Mouse (Mus musculus) MEL (cell line): Measurements from ENCODE around the gene Tbca. TPM values are rescaled to one million over a fixed set of nuclear protein-coding genes. Genes with fewer than 3 reads are reported as not detected.

Source experiments
- DNase-seq: peaks from one replicate; pipeline ENCODE4 v3.0.0; 2011; ENCODE audit warnings: low read depth, low spot score
- H3K27ac ChIP-seq: 2 replicates; pipeline ENCODE4 v1.5.1; 2012; ENCODE audit warnings: low read depth, mild to moderate bottlenecking, control low read depth, low read length, moderate library complexity; ENCODE audit not compliant: control insufficient read depth
- H3K27me3 ChIP-seq, 2 experiments: fragments of 150-350 bp in 1 of 2; sonication (generic) in 1 of 2; 2 replicates each; pipeline ENCODE4 v1.6.1; 2012; ENCODE audit warnings: low read length in 2 of 2, mild to moderate bottlenecking in 2 of 2, improper control_type of control experiment in 1 of 2, moderate library complexity in 1 of 2; ENCODE audit not compliant: insufficient read depth in 2 of 2, control insufficient read depth in 1 of 2
- H3K36me3 ChIP-seq, 2 experiments: 2 replicates each; pipeline ENCODE4 v1.6.1; 2012 to 2014; ENCODE audit warnings: low read length in 2 of 2, improper control_type of control experiment in 1 of 2, inconsistent platforms in 1 of 2, mild to moderate bottlenecking in 1 of 2; ENCODE audit not compliant: insufficient read depth in 2 of 2, control insufficient read depth in 1 of 2
- H3K4me1 ChIP-seq, 2 experiments: fragments of 150-350 bp in 1 of 2; sonication (generic) in 1 of 2; 2 replicates each; pipeline ENCODE4 v1.6.1; 2012; ENCODE audit warnings: low read length in 2 of 2, improper control_type of control experiment in 1 of 2, mild to moderate bottlenecking in 1 of 2; ENCODE audit not compliant: insufficient read depth in 2 of 2, control insufficient read depth in 1 of 2
- H3K4me3 ChIP-seq, 2 experiments: fragments of 150-350 bp in 1 of 2; sonication (generic) in 1 of 2; 2 replicates each; pipeline ENCODE4 v1.5.1; 2012; ENCODE audit warnings: low read depth in 2 of 2, low read length in 2 of 2, mild to moderate bottlenecking in 2 of 2, moderate library complexity in 2 of 2, control low read depth in 1 of 2, improper control_type of control experiment in 1 of 2; ENCODE audit not compliant: control insufficient read depth in 1 of 2, insufficient read depth in 1 of 2
- H3K79me2 ChIP-seq: 2 replicates; pipeline ENCODE4 v1.6.1; 2012; ENCODE audit warnings: mild to moderate bottlenecking, low read length, moderate library complexity; ENCODE audit not compliant: control insufficient read depth, poor library complexity, insufficient read depth
- H3K9ac ChIP-seq: 2 replicates; pipeline ENCODE4 v1.6.1; 2012; ENCODE audit warnings: low read depth, mild to moderate bottlenecking, control low read depth, low read length, moderate library complexity; ENCODE audit not compliant: control insufficient read depth, poor library complexity, severe bottlenecking
- H3K9me3 ChIP-seq: fragments of 150-350 bp; sonication (generic); replicated peaks from 2 replicates; pipeline ENCODE4 v1.6.1; 2012; ENCODE audit warnings: mild to moderate bottlenecking, low read length, improper control_type of control experiment, moderate library complexity; ENCODE audit not compliant: insufficient read depth
- ELF1 ChIP-seq: IDR thresholded peaks from 2 replicates; pipeline ENCODE4 v1.6.1; 2014; ENCODE audit warnings: low read depth, mild to moderate bottlenecking, inconsistent platforms, low read length, improper control_type of control experiment, moderate library complexity
- ETS1 ChIP-seq: IDR thresholded peaks from 2 replicates; pipeline ENCODE4 v1.6.1; 2012; ENCODE audit warnings: low read depth, mild to moderate bottlenecking, inconsistent platforms, low read length, improper control_type of control experiment, moderate library complexity
- GABPA ChIP-seq: IDR thresholded peaks from 2 replicates; pipeline ENCODE4 v1.6.1; 2012; ENCODE audit warnings: low read depth, mild to moderate bottlenecking, inconsistent platforms, low read length, improper control_type of control experiment, moderate library complexity
- HCFC1 ChIP-seq: IDR thresholded peaks from 2 replicates; pipeline ENCODE4 v1.6.1; 2012; ENCODE audit warnings: low read depth, mild to moderate bottlenecking, inconsistent platforms, low read length, improper control_type of control experiment, moderate library complexity
- JUND ChIP-seq: IDR thresholded peaks from 2 replicates; pipeline ENCODE4 v1.6.1; 2011; ENCODE audit warnings: low read depth, mild to moderate bottlenecking, improper control_type of control experiment, low read length
- KAT2A ChIP-seq: conservative IDR thresholded peaks from 2 replicates; pipeline ENCODE4 v1.6.1; 2012; ENCODE audit warnings: low read depth, low read length, improper control_type of control experiment, inconsistent platforms
- MAFK ChIP-seq: IDR thresholded peaks from 2 replicates; pipeline ENCODE4 v1.6.1; 2011; ENCODE audit warnings: low read depth, mild to moderate bottlenecking, low read length, improper control_type of control experiment, borderline replicate concordance
- MAX ChIP-seq: IDR thresholded peaks from 2 replicates; pipeline ENCODE4 v1.6.1; 2011; ENCODE audit warnings: low read length, improper control_type of control experiment
- MAZ ChIP-seq: IDR thresholded peaks from 2 replicates; pipeline ENCODE4 v1.6.1; 2012; ENCODE audit warnings: low read depth, mild to moderate bottlenecking, inconsistent platforms, low read length, improper control_type of control experiment
- MXI1 ChIP-seq: IDR thresholded peaks from 2 replicates; pipeline ENCODE4 v1.6.1; 2011; ENCODE audit warnings: mild to moderate bottlenecking, low read depth, low read length, improper control_type of control experiment
- MYB ChIP-seq: IDR thresholded peaks from 2 replicates; pipeline ENCODE4 v1.6.1; 2011; ENCODE audit warnings: mild to moderate bottlenecking, low read depth, low read length, improper control_type of control experiment
- POLR2A ChIP-seq, 2 experiments: IDR thresholded peaks; 2 replicates each; pipeline ENCODE4 v1.6.1; 2011 to 2012; ENCODE audit warnings: low read length in 2 of 2, mild to moderate bottlenecking in 2 of 2, control low read depth in 1 of 2, improper control_type of control experiment in 1 of 2, low read depth in 1 of 2, moderate library complexity in 1 of 2; ENCODE audit not compliant: control insufficient read depth in 1 of 2, insufficient read depth in 1 of 2, poor library complexity in 1 of 2
- RCOR1 ChIP-seq: IDR thresholded peaks from 2 replicates; pipeline ENCODE4 v1.6.1; 2012; ENCODE audit warnings: low read depth, mild to moderate bottlenecking, inconsistent platforms, low read length, improper control_type of control experiment
- SMC3 ChIP-seq: IDR thresholded peaks from 2 replicates; pipeline ENCODE4 v1.6.1; 2011; ENCODE audit warnings: low read depth, low read length, improper control_type of control experiment
- TBP ChIP-seq: IDR thresholded peaks from 2 replicates; pipeline ENCODE4 v1.8.0; 2011; ENCODE audit warnings: low read depth, low read length, improper control_type of control experiment
- ZKSCAN1 ChIP-seq: IDR thresholded peaks from 2 replicates; pipeline ENCODE4 v1.6.1; 2012; ENCODE audit warnings: low read depth, mild to moderate bottlenecking, inconsistent platforms, low read length, improper control_type of control experiment, moderate library complexity
- ZMIZ1 ChIP-seq: IDR thresholded peaks from 2 replicates; pipeline ENCODE4 v1.6.1; 2012; ENCODE audit warnings: low read depth, mild to moderate bottlenecking, inconsistent platforms, low read length, improper control_type of control experiment, moderate library complexity
- polyA plus RNA-seq, 2 experiments: library from polyadenylated mRNA; stranded (reverse) in 1 of 2; unstranded in 1 of 2; fragments of >175 nt in 1 of 2; fragments of >200 nt in 1 of 2; gene quantifications; 2 replicates each; pipeline versions ENCODE4 v1.2.1 to v1.2.4; 2012; ENCODE audit warnings: low replicate concordance in 2 of 2, low read depth in 1 of 2; ENCODE audit not compliant: insufficient read length in 2 of 2, insufficient read depth in 1 of 2, missing spikeins in 1 of 2
- total RNA-seq: library from RNA; depleted of rRNA; stranded (reverse); fragments of 300-350 nt; gene quantifications from 2 replicates; pipeline ENCODE4 v1.2.3, GENCODE M21; 2012

The Tbca gene
- total and polyA plus RNA-seq, 3 experiments: 155 to 263 TPM; not detected in 1

DNA sequence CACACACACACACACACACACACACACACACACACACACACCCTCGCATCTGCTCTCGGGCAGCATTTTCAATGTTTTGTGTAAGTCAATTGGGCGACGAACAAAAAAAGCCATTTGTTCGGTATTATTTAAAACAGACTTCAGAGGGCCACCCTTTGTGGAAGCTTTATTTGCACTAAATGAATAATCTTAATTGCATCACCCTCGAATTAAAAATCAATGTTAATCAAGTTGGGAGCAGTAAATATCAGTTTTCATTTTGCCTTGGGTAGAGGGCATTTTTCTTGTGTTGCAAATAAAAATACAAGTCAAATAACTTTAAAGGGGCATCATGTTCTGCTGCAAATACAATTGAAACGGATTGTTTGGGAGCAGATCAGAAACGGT lies 85.3 kb downstream of the Tbca start:
- Histone ChIP-seq H3K4me3 (no peak overlapping the region), H3K36me3 (no peaks in the 10 kb centered on the region; a peak in 1 of 4 replicates), H3K4me1 (no peaks in the 10 kb centered on the region), H3K9me3 (no peaks in the 10 kb centered on the region), H3K27me3 (no peaks in the 10 kb centered on the region), H3K9ac (no peak overlapping the region), H3K79me2 (no peaks in the 10 kb centered on the region), H3K27ac (no peak overlapping the region)
- TF ChIP-seq MAX: no peak
- no peak for TF ChIP-seq SMC3
- no peak for TF ChIP-seq TBP
- TF ChIP-seq MAZ: no peak
- no peak for TF ChIP-seq ELF1
- no peak for TF ChIP-seq GABPA
- TF ChIP-seq ZKSCAN1: no peak
- no peak for TF ChIP-seq ZMIZ1
- no peak for TF ChIP-seq MYB
- no peak for TF ChIP-seq ETS1
- TF ChIP-seq HCFC1: no peak
- no peak for TF ChIP-seq MXI1
- TF ChIP-seq RCOR1: no peak
- no peak for TF ChIP-seq POLR2A (IDR thresholded peaks at IDR 0.05; ENCODE audit: control insufficient read depth in 1 of 2, insufficient read depth in 1 of 2, low read depth in 1 of 2, low read length in 2 of 2, poor library complexity in 1 of 2)
- TF ChIP-seq KAT2A: no peak
- TF ChIP-seq MAFK: no peak
- TF ChIP-seq JUND: no peak
- no peak for DNase-seq

DNA sequence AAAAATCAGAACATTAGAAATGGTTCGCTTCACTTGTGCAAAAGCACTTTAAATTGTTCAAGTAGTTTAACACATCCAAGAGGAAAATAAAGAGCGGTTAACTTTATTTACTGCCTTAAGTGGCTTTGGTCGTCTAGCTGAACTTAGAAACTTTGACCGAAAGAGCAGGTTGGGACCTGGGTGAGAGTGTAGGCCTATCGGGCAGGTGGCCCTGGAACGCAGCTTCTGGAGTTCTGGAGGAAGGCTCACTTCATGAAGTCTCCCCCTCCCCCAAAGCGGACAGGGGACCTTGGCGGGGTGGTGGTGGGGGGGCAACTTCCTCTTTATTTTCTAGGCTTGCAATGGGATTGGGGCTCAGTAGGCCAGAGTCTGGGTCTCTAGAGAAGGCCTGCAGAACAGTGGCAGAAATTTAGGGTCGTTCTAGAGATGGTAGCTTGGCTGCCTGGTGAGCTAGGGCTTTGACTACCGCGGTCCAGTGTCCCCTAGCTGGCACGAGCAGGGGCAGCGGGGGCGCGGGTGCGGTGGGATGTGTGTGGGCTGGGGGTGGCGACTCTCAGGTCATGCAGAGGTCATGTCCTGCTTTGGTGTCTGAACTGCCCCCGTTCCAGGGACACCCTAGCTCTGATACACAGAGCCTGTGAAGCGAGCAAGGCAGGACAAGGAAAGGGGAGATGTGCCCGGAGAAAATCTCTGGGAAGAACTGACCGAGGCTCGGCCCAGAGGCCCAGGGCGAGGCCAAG lies 86.1 kb downstream of the Tbca start:
- H3K27me3 ChIP-seq: no peaks in the 10 kb centered on the region
- H3K27ac ChIP-seq: no peak overlapping the region
- H3K9ac ChIP-seq: no peak overlapping the region
- no peaks in the 10 kb centered on the region for H3K36me3 ChIP-seq
- no peaks in the 10 kb centered on the region for H3K79me2 ChIP-seq
- no peak for DNase-seq
- H3K4me3 ChIP-seq: no peak overlapping the region
- no peak for TF ChIP-seq MAX
- TF ChIP-seq MXI1: no peak
- H3K9me3 ChIP-seq: no peaks in the 10 kb centered on the region
- no peaks in the 10 kb centered on the region for H3K4me1 ChIP-seq
